Mouse (Mus musculus): ENCODE measurements at regions not wholly inside any gene's neighbourhood (a gene's known extent, or its start where the extent isn't known, plus 50 kb on each side); places are given as distances from the start of the nearest gene placed in this dataset.
A peak's percentile ranks its signal among the peaks of the same experiment; 100 is the strongest.

GRCm38 (mm10) chr10:112863808-112864207, 65.0 kb downstream of the Atxn7l3b start:
- DNase-seq = no peak

GRCm38 (mm10) chr10:112863375-112863774, 65.4 kb downstream of the Atxn7l3b start:
- no peak for DNase-seq

GRCm38 (mm10) chr10:112851997-112852396, 76.8 kb downstream of the Atxn7l3b start:
- DNase-seq = no peak

DNA sequence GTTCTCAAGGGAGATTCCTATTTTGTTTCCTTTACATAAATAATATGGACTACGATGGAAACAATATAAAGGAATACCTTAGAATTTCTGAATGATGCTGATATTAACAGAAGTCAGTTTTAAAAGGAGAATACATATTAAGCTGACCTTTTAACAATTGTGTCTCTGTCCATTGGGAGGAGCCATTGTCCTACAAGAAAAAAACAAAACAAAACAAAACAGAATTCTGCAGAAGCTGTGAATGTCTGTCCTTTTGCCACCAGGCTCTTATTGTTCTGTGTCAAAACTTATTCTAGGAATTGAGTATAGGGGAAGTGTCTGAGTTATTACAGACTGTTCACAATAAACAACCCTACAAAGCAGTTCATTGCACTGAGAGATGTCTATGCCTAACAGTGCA, 82.6 kb downstream of the Atxn7l3b start:
- no peak for DNase-seq

DNA sequence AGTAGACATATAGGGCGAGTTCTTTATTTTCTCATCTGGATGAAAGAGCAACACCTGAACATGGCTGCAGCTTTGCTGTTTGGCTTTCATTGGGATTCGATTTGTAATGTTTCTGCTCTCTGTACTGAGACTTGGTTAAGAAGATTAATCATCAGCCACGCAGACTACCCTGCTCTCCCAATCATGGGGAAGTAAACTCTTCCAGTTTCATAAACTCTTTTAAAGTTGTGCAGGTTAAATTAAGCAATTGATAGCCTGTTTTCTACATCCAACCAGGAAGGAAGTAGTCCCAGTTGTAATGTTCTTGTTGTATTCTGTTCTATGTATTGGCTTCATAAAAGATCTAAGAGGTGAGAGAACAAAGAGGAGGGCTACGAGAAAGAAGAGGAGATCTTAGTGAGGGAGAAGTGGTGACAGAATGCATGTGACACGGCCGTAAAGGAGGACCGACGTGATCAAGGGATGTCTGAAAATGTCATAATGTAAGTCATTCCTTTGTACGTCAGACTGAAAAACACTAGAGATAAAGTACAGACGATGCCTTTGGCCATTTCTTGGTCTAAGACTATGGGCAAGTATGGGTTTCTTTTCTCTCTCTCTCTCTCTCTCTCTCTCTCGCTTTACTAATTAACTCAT, 91.3 kb downstream of the Atxn7l3b start:
- DNase-seq = no peak

DNA sequence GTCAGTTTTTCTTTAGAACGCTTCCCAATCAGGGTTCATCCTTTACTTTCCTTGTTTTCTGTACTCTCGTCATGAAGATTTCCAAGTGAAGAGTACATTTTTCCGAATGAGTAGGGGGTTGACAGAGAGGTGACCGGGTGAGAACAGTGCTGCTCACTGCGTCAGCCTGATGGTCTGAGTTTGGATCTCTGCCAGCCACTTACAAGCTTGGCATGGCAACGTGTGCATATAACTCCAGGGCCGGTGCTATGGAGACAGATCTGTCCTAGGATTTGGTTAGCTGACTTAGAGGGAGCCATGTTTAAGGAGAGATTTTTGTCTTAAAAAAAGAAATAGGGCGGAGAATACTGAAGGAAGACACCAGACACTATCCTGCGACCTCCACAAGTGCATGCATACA, 92.8 kb downstream of the Atxn7l3b start:
- DNase-seq = no peak

GRCm38 (mm10) chr10:112835508-112835907, 93.3 kb downstream of the Atxn7l3b start:
- DNase-seq = no peak

DNA sequence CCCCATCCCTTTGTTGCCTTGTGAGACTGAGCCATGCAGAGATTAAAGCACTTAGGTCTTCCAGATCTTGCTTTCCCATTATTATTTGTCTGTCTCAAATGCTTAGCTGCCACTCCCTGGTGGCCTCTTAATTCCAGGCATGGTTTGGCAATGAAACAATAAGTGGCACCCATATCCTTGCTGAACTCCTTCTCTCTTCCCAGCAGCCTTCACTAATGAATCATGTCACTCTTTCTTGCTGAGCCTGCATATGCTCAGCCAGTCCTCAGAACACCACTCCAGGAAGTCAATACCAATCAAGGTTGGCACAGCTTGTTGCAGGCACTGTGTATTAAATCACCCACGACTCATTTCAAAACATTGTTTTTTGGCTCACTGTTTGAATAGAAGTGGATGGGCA, 118.6 kb downstream of the Atxn7l3b start:
- no peak for DNase-seq

GRCm38 (mm10) chr10:112803557-112803956, 125.2 kb downstream of the Atxn7l3b start:
- DNase-seq = no peak

DNA sequence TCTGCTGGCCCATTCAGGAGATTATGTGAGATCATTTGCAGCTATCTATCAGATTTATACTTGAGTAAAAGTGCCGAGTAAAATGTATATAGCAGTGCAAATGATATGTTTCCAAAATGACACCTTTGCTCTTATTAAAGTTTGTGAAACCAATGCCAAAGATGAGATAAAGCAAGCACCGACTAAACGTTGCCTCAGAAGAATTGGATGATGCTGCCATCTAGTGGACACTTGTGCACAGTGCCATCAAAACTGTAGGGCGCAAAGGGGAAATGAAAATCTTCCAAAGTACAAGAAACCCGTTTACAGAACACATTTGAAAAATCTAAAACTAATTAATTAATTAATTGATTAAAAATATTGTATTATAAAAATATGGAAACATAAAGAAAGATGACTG, 127.2 kb downstream of the Atxn7l3b start:
- peak; percentile 34 for DNase-seq

DNA sequence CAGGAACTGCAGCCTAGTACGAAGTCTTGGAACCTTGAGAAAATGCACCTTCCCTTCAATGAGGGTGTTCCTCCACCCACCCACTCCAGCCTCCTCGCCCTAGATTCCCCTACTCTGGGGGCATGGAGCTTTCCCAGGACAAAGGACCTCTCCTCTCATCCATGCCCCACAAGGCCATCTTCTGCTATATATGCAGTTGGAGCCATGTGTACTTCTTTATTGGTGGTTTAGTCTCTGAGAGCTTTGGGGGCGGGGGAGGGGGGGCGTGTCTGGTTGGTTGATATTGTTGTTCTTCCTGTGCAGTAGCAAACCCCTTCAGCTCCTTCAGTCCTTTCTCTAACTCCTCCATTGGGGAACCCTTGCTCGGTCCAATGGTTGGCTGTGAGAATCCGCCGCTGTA, 130.2 kb downstream of the Atxn7l3b start:
- no peak for DNase-seq

- no peak for DNase-seq
Measured at GRCm38 (mm10) chr10:112798090-112798489, 130.7 kb downstream of the Atxn7l3b start.

DNA sequence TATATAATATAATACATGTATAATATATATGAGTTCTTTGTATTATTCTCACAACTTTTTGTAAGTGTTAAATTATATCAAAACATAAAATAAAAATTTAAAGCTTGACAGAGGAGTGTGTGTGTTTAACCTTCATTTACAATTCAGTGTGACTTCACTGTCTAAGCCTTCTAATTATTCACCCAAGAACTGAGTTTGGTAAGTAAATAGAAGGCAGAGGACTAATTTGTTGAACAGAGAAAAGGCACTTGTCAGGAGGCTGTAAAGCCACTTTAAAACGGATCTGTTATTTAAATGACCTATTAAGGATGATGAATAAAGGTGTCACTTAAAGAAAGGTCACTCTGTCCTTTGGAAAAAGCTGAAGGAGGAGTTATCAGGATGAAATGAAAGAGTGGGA, 132.9 kb downstream of the Atxn7l3b start:
- DNase-seq = no peak

- no peak for DNase-seq
Measured at GRCm38 (mm10) chr10:112795473-112795872, 133.3 kb downstream of the Atxn7l3b start.

GRCm38 (mm10) chr10:112788236-112788635, 140.6 kb downstream of the Atxn7l3b start:
- no peak for DNase-seq

- DNase-seq = no peak
Measured at GRCm38 (mm10) chr10:112774262-112774661, 154.5 kb downstream of the Atxn7l3b start.

- DNase-seq = no peak
Measured at GRCm38 (mm10) chr10:112746683-112747082, 182.1 kb downstream of the Atxn7l3b start.

- no peak for DNase-seq
Measured at GRCm38 (mm10) chr10:112743527-112743926, 185.3 kb downstream of the Atxn7l3b start.

DNA sequence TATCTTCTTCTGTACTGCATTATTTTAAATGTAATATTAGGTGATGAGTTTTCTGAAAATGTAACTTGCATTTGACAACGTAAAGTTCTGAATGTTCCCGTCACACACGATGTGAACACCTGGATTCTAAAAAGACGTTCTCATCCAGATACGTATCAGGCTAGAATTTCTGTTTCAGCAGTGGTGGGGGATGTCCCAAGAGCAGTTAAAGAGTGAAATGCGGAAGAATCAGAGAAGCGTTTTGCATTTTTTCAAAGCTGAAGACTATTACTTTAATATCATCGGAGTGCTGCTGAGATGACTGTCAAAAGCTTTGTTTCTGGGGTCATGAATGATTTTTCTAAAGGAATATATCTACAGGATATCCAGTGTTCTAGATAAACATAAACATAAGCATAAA, 186.7 kb downstream of the Atxn7l3b start:
- DNase-seq = no peak
